Mouse (Mus musculus) c-Kit-positive CD71-positive TER-119-positive erythroid progenitor cells, embryonic 14.5 days (primary cell): ENCODE results near the gene Eps15l1.
A peak's percentile ranks its signal among the peaks of the same experiment; 100 is the strongest.

Experiments
- DNase-seq: peaks from one replicate; pipeline ENCODE4 v3.0.0-alpha.2; 2013; ENCODE audit warnings: low spot score

Eps15l1 gene

DNA sequence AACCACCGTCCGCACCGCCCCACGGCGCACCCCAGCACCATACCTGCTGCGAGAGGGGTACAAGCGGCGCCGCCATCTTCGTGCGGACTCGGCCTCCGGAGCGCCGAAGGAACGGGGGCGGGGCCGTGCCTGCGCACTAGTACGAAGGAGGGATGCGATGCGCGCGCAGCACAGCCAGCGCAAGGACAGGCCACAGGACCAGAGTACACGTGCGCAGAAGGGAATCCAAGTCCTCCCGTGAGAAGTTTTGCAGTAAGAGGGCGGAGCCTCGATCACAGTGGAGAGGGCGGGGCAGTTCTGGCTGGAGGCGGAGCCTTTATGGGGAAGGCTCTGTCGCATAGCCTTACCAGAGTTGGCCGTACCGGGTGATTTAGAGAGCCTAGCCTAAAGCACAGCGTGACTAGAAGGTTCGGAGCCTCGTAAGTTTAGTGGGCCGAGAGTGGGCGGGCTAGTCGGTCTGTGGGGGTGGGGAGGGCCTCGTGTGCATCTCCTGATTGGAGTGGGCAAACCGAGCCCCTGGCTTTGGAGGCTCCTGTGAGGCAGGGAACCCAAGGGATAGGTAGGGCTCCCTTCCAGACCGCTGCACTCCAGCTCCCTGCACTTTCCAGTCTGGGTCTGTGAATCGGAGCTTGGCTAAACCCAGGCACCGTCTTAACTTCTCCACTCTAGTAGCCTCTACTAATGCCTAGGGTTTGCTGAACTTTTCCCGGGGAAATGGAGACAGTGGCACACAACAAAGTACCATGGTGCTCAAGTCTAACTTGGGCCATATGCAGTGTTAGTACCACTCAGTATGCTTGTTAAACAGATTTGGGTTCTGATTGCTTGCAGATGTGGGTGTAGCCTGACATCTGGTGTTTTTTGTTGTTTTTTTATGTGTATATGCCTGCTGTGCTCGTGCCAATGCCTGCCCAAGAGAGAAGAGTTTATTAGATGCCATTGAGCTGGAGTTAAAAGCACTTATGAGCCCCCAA is at the start of gene Eps15l1:
Eps15l1 (minus strand) TSS at position 99 of the 974 bp plus-strand sequence.
- peak; percentile 99 for DNase-seq

DNA sequence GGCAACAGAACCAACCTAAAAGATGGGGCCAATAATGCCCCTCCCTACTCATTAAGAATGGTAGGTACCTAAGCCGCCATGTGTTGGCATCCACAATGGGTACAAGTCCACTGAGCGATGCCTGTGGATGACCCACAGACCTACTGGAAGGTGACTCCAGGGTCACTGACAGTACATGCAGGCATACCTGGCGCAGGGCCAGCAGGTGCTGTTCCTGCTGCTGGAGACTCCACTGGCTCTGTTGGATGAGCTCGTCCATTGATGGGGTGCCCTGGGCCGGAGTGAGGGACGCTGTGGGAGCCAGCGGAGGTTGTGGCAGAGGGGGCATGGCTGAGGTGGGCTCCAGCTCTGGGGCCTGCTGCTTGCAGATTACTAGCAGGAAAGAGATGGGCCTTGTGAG is 49.4 kb upstream of the Eps15l1 start:
- DNase-seq, result no peak

DNA sequence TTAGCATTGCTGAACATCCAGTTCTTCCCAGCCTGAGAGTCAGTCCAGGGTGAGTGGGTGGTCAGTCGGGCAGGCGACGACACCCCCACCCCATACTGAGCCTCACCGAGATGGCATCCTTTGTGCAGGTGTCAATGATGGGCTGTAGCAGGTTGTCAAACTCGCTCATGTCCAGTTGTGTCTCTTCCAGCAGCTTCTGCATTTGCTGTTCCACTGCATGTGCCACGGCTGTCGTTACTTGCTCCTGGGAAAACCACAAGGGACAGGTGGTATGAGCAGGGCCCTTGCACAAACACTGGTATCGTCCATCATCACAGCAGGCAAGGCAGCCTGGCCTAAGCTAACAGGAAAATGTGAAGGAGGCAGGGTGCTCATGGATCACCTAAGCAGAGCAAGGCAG is 48.7 kb upstream of the Eps15l1 start:
- DNase-seq, result no peak

DNA sequence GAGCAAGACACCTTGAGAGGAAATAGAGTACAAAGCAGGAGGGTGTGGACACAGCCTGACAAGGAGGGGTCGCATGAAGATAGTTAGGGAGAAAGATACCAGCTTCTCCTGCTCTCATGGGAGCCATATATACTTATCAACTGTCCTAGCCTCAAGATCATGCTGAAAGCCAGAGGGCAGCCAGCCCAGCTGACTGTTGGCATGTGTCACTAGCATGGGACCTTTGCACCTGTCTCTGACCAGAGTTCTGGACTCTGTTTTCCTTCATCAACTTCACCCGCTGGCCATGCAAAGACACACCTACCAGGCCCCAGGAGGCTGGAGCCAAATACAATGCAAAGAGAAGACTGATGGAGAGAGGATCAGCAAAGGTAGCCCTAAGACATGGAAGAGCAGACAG is 48.0 kb upstream of the Eps15l1 start:
- DNase-seq, result no peak

DNA sequence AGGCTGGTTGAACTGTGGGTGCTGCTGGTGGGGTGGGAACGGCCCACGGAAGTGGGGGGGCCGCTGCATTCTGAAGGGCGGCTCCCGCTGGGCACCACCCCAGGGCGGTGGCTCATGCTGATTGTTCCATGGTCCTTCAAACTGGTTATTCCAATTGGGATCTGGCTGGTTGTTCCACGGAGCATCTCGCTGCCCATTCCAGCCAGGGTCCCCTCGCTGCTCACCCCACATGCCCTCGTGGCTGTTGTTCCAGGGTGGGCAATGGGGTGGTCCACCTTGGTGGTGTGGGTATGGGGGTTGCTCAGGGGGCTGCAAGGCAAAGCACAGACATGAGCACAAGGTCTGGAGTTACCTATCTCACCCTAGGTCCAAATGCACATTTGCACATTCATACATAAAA is 43.0 kb upstream of the Eps15l1 start:
- no peak for DNase-seq

DNA sequence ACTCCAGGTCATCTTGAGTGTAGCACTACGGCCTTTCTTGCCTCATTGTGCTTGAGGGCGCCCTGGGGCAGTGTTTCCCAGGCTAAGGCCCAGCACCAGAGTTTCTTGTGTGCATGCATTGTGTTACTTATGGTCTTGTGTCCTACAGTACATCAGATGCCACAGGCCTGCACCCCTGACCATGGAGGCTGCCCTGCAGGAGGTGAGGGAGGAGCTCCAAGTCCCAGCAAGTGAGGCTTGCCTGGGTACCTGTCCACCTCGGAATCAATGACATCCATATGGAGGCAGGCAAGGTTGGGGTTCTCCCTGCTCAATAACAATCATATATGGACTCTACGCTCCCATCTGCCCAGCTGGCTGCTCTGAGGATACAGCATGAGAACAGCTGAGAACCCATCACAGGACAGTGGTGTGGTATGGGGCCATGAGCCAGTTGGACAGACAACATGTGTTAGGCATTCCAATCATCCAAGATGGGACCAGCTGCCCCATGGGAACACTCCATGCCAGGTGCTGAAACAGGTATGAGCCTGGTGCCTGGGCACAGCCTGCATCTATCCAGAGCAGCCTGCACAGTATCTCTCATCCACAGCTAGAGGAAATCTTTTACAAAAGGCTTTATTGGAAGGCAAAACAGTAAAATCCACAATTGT is 38.7 kb upstream of the Eps15l1 start:
- no peak for DNase-seq

DNA sequence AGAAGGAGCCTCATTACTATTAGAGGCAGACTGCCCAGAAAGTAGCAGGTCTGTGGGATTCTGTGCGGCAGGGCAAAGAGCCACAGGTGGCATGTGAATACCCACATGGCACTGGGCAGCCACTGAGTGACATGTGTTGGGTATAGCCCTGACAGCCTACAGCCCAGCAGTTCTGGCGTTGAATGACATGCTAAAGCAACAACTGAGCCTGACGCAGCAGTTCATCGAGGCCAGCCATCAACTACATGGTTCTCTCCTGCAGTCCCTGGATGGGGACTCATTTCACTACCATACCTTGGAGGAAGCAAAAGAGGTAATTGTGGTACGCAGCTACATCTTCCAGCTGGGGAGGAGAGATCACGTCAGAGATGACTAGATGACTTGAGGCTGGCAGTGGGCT is 37.2 kb upstream of the Eps15l1 start:
- DNase-seq, result no peak

DNA sequence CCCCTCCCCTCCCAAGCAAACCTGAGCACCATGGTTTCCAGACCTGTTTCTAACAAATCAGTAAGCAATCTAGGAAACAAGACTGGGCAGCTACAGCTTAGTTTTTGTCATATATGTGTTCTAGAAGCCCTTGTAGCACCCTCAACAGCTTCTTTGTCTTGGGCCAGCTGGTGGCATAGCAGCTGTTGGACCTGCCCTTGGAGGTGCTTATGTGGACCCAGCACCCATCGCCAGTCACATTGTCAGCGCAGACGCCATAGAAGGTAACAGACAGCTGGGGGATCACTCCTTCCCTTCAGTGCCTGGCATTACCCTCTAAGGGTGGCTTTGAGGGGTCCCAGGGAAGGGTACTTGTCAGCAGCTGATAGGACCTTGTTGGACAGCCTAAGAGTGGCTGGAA is 36.5 kb upstream of the Eps15l1 start:
- no peak for DNase-seq

DNA sequence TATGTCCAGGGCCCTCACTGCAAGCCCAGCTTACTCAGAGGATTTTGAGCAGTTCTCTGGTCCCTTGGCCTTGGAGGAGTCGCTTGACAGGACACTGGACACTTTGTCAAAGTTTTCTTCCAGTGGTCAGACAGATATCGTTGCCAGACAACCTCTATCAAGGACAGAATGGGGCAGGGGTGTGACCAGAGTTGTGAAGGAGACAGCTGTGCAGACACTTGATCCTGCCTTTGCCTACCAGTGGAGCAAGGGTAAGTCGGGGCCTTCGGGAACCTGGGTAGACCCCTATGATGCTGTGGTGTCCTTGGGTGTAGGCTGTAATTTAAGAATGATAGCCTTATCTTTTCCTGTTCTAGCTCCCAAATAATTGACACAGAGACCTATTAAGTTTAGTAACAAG is 34.1 kb upstream of the Eps15l1 start:
- no peak for DNase-seq

DNA sequence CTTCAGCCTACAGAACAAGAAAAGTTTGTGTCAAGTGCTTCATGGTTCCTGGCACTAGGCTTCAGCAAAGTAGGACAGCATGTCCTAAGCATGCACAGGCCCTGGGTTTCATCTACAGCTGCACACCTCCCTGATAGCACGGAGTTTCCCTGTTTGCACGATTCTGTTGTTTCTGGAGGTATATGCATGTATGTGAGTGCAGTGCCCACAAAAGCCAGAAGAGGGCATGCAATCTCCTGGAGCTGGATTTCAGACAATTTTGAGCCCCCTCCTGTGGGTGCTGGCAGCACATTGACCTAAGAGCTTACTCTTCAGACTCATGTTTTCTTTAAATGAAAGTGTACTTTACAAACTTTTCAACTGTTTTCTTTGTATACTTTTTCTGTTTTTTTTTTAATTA is 32.6 kb upstream of the Eps15l1 start:
- no peak for DNase-seq

DNA sequence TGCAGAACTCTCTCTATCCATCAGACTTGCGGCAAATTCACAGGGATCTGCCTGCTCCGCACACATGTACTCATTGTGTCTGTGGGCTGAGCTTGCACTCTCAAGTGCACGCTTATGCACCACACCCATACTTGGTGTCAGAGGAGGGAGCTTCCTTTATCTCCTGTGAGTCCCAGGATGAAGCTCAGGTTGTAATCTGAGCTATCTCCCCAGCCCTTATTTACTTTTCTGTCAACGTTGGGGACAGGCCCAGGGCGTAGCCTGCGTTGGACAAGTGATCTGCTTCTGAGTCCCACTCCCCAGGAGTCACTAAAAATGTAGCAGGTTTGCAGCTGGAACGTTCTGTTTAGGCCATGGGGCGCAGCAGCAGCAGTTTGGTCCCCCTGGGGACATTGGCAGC is 30.3 kb upstream of the Eps15l1 start:
- DNase-seq, result no peak

DNA sequence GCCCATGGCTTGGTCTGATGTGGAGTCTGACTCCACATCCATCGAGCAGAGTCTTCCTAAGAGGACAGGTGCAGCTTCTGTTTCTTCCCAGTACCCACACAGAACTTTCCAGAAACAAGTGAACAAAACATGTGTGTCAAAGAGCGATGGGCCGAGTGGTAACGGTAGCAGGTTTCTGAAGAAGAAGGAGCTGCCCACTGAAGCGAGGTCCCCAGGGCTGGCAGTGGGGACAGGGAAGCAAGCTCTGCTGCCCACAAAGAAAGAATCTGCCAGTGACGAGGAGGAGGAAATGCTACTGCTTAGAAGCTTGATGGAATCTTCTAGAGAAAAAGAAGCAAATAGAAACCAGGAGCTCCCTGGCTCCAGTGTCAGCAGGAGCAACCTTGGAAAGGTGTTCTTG is 23.8 kb upstream of the Eps15l1 start:
- DNase-seq, result no peak

DNA sequence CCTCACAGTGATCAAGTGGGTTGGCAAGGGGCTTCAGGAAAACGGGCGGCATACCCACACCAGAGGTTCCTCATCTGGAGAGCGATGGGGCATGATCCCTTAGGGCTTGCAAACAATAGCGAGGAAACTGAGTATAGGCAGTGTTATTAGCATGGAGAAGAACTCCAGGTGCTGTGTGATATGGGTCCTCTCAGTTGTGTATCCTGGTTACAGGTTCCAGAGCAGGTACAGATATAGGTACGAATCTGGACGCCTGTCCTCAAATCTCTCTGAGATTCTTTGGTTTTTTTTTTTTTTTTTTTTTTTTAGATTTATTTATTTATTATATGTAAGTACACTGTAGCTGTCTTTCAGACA is 22.7 kb upstream of the Eps15l1 start:
- DNase-seq, result no peak

DNA sequence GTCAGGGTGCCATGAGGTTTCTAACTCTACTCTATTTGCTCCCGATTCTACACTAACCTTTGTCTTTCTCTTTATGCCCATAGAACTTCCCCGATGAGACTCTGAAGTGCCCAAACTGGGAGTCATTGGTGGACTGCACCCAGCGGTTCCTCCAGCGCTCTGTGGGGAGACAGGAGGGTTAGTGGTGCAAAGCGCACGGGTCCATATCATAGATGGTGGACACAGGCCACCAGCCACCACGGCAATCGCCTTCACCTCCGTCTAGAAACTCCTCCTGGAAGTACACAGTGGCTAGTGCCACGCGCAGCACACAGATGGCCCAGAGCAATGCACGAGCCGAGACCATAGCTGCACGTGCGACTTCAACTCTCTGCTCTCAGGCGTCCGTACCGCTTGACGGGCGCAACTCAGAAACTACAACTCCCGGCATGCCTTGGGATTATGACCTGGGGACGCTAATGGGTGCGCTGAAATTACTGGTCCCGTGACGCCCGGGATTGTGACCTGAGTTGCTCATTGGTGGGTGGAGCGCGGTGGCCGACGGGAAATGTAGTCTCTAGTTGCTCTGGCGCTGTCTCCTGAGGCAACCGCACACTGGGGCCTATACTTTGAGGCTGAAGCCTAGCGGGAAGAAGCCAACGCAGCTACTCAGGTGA is 22.2 kb upstream of the Eps15l1 start, which contains the start of the genes Calr3 and 1700030K09Rik:
Calr3 (minus strand) TSS at position 533 of the 656 bp plus-strand sequence.
1700030K09Rik (plus strand) TSS at position 543 of the 656 bp plus-strand sequence.
- DNase-seq, result peak; percentile 97

DNA sequence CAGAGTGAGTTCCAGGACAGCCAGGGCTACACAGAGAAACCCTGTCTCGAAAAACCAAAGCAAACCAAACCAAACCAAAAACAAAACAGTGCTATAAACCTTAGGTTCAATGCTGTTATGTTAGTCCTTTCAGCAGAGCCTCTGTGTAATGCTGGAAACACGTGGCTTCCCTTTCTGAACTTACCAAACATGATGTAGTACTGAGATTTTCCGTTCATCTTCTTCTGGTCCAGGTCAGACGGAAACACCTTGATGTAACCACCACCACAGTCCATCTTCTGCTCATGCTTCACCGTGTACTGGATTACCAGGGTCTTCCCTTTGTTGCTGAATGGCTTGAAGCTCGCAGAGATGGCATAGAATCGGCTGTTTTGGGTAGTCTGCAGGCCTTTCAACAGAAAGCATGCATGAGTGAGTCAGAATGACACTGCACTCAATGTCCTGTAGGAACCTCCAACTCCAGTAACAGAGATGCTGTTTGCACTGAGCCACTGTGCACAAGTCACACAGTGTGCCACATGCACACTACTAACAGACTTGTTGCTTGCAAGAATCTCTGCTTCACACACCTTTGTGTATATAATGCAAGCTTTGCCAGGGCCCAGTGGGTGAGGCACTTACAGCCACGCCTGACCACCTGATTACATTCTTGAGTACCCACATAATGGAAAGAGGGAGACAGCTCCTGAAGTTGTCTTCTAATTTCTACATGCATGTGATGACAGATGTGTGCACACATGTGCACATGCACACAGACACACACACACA is 17.2 kb upstream of the Eps15l1 start:
- no peak for DNase-seq

DNA sequence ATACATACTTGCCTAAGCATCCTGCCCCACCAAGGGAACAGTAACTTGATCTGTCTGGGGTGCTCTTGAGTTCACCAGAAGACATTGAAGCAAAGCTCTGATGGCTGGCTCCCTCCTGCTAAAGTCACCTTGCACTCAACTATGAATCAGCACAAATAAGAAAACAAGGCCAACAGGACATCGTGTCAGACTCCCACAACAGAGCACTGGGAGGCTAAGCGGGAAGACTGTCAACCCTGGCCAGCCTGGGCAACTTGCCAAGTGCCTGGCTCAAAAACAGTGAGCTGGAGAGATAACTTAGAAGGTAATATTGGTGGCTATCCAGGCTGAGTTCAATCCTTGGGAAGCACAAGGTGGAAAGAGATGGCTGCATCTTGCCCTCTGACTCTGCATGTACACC is 13.7 kb upstream of the Eps15l1 start:
- DNase-seq, result no peak

DNA sequence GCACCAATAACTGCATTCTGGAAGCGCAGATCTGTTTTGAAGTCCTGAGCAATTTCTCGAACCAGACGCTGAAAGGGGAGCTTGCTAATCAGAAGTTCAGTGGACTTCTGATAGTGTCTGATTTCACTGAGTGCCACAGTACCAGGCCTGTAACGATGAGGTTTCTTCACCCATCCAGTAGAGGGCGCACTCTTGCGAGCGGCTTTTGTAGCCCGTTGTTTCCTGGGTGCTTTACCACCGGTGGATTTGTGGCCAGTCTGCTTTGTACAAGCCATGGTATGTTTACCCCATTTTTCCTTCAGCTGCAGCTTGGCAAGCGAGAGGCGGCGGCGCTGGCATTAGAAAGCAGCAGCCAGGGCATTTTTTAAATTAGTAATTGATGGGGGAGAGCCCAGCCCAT is 8.4 kb upstream of the Eps15l1 start:
- DNase-seq, result no peak

DNA sequence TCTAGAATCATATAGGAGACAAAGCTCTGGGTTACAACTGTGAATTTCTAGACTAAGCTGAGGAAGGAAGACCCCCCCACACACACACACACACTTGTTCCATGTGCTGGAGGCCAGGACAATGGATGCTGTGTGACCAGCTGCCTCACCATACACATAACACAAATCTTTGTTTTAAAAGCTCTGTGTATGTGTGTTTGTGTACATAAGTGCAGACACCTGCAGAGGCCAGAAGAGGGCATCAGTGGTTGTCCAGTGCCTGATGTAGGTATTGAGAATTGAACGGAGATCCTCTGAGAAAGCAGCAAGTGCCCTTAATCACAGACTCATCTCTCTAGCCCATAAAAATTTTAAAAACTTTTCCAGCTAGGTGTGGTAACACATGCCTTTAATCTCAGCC is 1.7 kb upstream of the Eps15l1 start:
- no peak for DNase-seq

DNA sequence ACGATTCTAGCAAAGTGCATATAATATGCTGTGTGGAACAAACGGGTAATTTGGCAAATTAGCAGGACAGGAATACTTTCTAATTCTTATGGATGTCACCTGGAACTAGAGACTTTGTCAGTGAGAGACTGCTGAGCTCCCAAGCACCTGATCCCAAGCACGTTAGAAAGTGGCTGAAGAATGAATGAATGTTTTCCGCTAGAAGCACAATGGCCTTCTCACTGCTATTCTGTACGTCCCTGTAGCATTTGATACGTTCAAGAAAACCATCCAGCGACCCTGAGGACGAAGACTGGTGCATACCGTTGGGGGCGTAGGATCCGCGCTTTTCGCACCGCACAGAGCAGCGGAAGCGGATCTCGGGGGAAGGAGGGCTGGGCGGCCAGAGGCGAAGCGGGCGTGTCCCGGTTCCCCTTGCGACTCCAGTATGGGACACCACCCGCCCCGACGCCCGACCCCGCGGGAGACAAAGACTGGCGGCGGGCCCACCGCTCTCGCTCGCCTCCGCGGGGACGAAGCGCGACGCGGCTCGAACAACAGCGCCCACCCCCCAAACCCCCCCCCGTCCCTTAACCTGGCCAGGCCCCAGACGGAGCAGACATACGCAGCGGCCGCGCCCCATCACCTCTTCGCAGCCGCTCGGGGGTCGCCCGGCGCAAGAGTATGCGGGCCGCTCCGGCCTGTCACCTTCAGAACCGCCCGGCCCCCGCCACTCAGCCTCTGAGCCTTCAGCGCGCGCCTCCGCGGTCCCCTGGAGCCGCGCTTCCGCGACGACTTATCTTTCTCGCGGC is 494 bp downstream of the Eps15l1 start:
- DNase-seq, result no peak

DNA sequence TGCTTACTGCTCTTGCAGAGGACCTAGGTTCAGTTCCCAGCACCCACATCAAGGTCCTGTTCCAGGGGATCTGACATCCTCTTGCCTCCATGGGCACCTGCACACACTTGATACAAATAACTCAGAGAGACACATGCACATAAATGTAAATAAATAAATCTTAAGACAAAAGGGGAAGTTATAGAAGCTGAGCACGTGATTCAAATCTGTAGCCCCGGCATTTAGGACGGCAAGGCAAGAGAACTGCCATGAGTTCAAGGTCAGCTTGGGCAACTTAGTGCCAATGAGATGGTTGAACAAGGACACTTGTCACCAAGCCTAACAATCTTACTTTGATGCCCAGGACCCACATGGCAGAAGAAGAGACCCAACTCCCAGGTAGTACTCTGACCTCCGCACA is 3.2 kb downstream of the Eps15l1 start:
- no peak for DNase-seq

DNA sequence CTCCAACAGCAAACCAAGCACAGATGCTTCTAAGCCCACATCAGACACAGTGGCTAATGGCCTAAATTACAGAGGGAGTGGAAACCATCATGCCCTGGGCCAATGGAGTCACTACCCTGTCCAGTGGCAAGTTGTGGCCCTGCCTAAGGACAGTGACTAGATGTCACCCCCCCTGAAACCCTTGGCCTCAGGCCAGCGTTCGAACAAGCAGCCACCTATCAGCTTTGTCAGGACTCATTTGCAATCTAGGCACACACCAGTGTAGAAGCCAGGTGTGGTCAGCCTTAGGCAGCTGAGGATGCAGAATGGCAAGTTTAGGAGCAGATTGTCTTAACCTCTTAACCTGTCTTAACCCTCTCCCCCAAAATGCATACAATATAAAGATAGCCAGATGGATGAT is 6.0 kb downstream of the Eps15l1 start:
- DNase-seq, result no peak
